25 mouse cellular contexts compared by ENCODE assay signal in the genomic region with DNA sequence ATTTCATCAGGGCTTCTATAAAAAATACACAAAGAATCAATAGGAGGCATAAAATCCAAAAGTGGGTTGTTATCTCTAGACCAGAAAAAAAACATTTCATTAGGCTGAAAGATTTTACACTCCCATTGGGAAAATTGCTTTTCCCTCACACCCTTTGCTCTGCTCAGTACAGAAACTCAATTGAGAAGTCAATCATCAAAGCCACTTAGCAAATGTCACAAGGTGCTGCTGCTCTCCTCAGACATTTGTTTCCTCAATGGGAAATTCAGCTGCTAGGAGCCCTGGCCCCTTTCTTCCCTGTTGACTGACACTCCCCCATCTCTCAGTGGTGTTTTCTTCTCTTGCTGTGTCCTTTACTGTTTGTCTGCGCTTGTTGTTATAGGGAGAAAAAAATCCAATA.
A peak's percentile ranks its signal among the peaks of the same experiment; 100 is the strongest.
DNase-seq lines count a peak whose midpoint lies in the region; ATAC-seq and TF ChIP-seq lines count a peak whose summit lies in the region.
"Had no signal": no experiment of that assay in that cellular context is flagged by ENCODE, and none has a peak within 500 bp of the region (broad histone marks: within the 10 kb centered on the region; RNA-seq: fewer than 3 reads in every experiment).

No protein-coding gene starts in this region.

- WGBS in forebrain, embryonic 15.5 days, result 62% methylated on average over 1 of the region's 1 CpGs
- WGBS in forebrain, postnatal 0 days, result 88% methylated on average over 1 of the region's 1 CpGs
- 63% methylated on average over 1 of the region's 1 CpGs for WGBS in kidney, embryonic 16.5 days
- 86% methylated on average over 1 of the region's 1 CpGs for WGBS in midbrain, embryonic 12.5 days
- WGBS in midbrain, postnatal 0 days, result 88% methylated on average over 1 of the region's 1 CpGs

- H3K4me1 ChIP-seq in forebrain, embryonic 15.5 days, result peaks cover 12% of the 10 kb centered on the region
- no peaks in the 10 kb centered on the region for H3K4me1 ChIP-seq in forebrain, postnatal 0 days (ENCODE audit: insufficient read depth)
- H3K4me1 ChIP-seq in kidney, embryonic 16.5 days (ENCODE audit: insufficient read depth, low read length), result peaks cover 6% of the 10 kb centered on the region; the same call in 1 of the 2 replicates
- H3K4me1 ChIP-seq in midbrain, embryonic 12.5 days, result peaks cover 5% of the 10 kb centered on the region; the same call in 1 of the 2 replicates
- no peaks in the 10 kb centered on the region for H3K4me1 ChIP-seq in midbrain, postnatal 0 days (ENCODE audit: insufficient read depth, low read length)
- H3K4me1 ChIP-seq: heart, embryonic 12.5 days; intestine, embryonic 15.5 days had no signal

- no peak for TF ChIP-seq CTCF in forebrain, postnatal 0 days (IDR thresholded peaks at IDR 0.05; ENCODE audit: low read depth)
- no peak for TF ChIP-seq CTCF in midbrain, postnatal 0 days (IDR thresholded peaks at IDR 0.05)

- no peaks in the 10 kb centered on the region for H3K36me3 ChIP-seq in forebrain, embryonic 15.5 days
- H3K36me3 ChIP-seq in forebrain, postnatal 0 days (ENCODE audit: insufficient read depth), result no peaks in the 10 kb centered on the region
- no peaks in the 10 kb centered on the region for H3K36me3 ChIP-seq in kidney, embryonic 16.5 days (ENCODE audit: insufficient read depth, low read length)
- H3K36me3 ChIP-seq in midbrain, embryonic 12.5 days, result no peaks in the 10 kb centered on the region
- no peaks in the 10 kb centered on the region for H3K36me3 ChIP-seq in midbrain, postnatal 0 days (ENCODE audit: insufficient read depth, low read length)
- H3K36me3 ChIP-seq: heart, embryonic 12.5 days; heart, embryonic 15.5 days; hindbrain, embryonic 10.5 days; hindbrain, embryonic 13.5 days; intestine, embryonic 15.5 days had no signal

- no peak overlapping the region for H3K4me2 ChIP-seq in forebrain, embryonic 15.5 days (replicated peaks)
- H3K4me2 ChIP-seq in forebrain, postnatal 0 days (ENCODE audit: low read depth), result no peak overlapping the region
- no peak overlapping the region for H3K4me2 ChIP-seq in kidney, embryonic 16.5 days (replicated peaks; ENCODE audit: low read depth, low read length)
- H3K4me2 ChIP-seq in midbrain, embryonic 12.5 days (replicated peaks), result no peak overlapping the region
- H3K4me2 ChIP-seq in midbrain, postnatal 0 days (ENCODE audit: low read depth, low read length, poor library complexity, severe bottlenecking), result no peak overlapping the region
- H3K4me2 ChIP-seq: heart, embryonic 12.5 days; heart, embryonic 15.5 days; hindbrain, embryonic 13.5 days; intestine, embryonic 15.5 days had no signal

- H3K27ac ChIP-seq in forebrain, embryonic 15.5 days (replicated peaks), result 0 out of 2 replicates have a peak overlapping the region, but pooled peaks have one; percentile 23
- no peak overlapping the region for H3K27ac ChIP-seq in forebrain, postnatal 0 days (ENCODE audit: low read depth, low read length)
- H3K27ac ChIP-seq in kidney, embryonic 16.5 days (ENCODE audit: low read length), result no peak overlapping the region
- 0 out of 2 replicates have a peak overlapping the region, but pooled peaks have one; percentile 6 for H3K27ac ChIP-seq in midbrain, embryonic 12.5 days (replicated peaks)
- no peak overlapping the region for H3K27ac ChIP-seq in midbrain, postnatal 0 days (ENCODE audit: low read depth, low read length)
- H3K27ac ChIP-seq: heart, adult 2 months; heart, embryonic 15.5 days; hindbrain, embryonic 10.5 days; hindbrain, embryonic 13.5 days; intestine, embryonic 15.5 days had no signal

- H3K9ac ChIP-seq in forebrain, embryonic 15.5 days (replicated peaks), result no peak overlapping the region
- no peak overlapping the region for H3K9ac ChIP-seq in forebrain, postnatal 0 days
- H3K9ac ChIP-seq in kidney, embryonic 16.5 days (replicated peaks; ENCODE audit: low read length), result no peak overlapping the region
- no peak overlapping the region for H3K9ac ChIP-seq in midbrain, embryonic 12.5 days (replicated peaks)
- no peak overlapping the region for H3K9ac ChIP-seq in midbrain, postnatal 0 days (replicated peaks; ENCODE audit: low read length, poor library complexity, severe bottlenecking)
- H3K9ac ChIP-seq: heart, embryonic 12.5 days; heart, embryonic 15.5 days; hindbrain, embryonic 13.5 days; intestine, embryonic 15.5 days had no signal

- H3K4me3 ChIP-seq in forebrain, embryonic 15.5 days, result no peak overlapping the region
- no peak overlapping the region for H3K4me3 ChIP-seq in forebrain, postnatal 0 days (ENCODE audit: low read depth, low read length)
- H3K4me3 ChIP-seq in kidney, embryonic 16.5 days (ENCODE audit: low read length), result no peak overlapping the region
- H3K4me3 ChIP-seq in midbrain, embryonic 12.5 days, result no peak overlapping the region
- no peak overlapping the region for H3K4me3 ChIP-seq in midbrain, postnatal 0 days (ENCODE audit: low read depth, low read length)
- H3K4me3 ChIP-seq: heart, adult 2 months; heart, embryonic 12.5 days; heart, embryonic 15.5 days; hindbrain, embryonic 10.5 days; hindbrain, embryonic 13.5 days; intestine, embryonic 15.5 days had no signal

- H3K9me3 ChIP-seq in forebrain, embryonic 15.5 days, result no peaks in the 10 kb centered on the region
- H3K9me3 ChIP-seq in forebrain, postnatal 0 days (ENCODE audit: low read length), result no peaks in the 10 kb centered on the region
- no peaks in the 10 kb centered on the region; the same call in 1 of the 2 replicates for H3K9me3 ChIP-seq in kidney, embryonic 16.5 days (ENCODE audit: low read length)
- no peaks in the 10 kb centered on the region for H3K9me3 ChIP-seq in midbrain, embryonic 12.5 days
- no peaks in the 10 kb centered on the region for H3K9me3 ChIP-seq in midbrain, postnatal 0 days (ENCODE audit: low read length)
- H3K9me3 ChIP-seq: heart, embryonic 12.5 days; heart, embryonic 15.5 days; hindbrain, embryonic 10.5 days; hindbrain, embryonic 13.5 days; intestine, embryonic 15.5 days had no signal

- peak; percentile 17 for DNase-seq in embryo, embryonic 10.5 days (ENCODE audit: low spot score)
- no peak for DNase-seq in embryo, embryonic 11 days
- DNase-seq in forebrain, postnatal 0 days, result no peak
- no peak for DNase-seq in kidney, adult 9 months
- no peak for DNase-seq in midbrain, postnatal 0 days (ENCODE audit: low spot score)
- DNase-seq: adrenal gland, postnatal 10 days; adrenal gland, postnatal 36 days; cerebellum, adult 11 months; cerebellum, adult 2 months; cerebellum, adult 9-11 months; gastrocnemius, postnatal 10 days; gastrocnemius, postnatal 36 days; heart, adult 2 months; heart, postnatal 10 days; heart, postnatal 36 days had no signal

- no peak for ATAC-seq in forebrain, embryonic 15.5 days (replicated peaks)
- ATAC-seq in forebrain, postnatal 0 days, result no peak
- ATAC-seq in kidney, embryonic 16.5 days (ENCODE audit: low FRiP score, low TSS enrichment), result 0 out of 2 replicates have a peak, but pooled peaks have one; percentile 12
- no peak for ATAC-seq in midbrain, embryonic 12.5 days (ENCODE audit: low FRiP score, low read depth)
- ATAC-seq in midbrain, postnatal 0 days (ENCODE audit: low FRiP score), result no peak
- ATAC-seq: activated CD4-positive, CD25-positive, alpha-beta regulatory T cell, adult 4 months; hindbrain, embryonic 16.5 days; intestine, embryonic 15.5 days had no signal

- no peaks in the 10 kb centered on the region for H3K27me3 ChIP-seq in forebrain, embryonic 15.5 days
- H3K27me3 ChIP-seq in forebrain, postnatal 0 days (ENCODE audit: insufficient read depth, low read length), result no peaks in the 10 kb centered on the region
- no peaks in the 10 kb centered on the region for H3K27me3 ChIP-seq in kidney, embryonic 16.5 days (ENCODE audit: insufficient read depth, low read length)
- no peaks in the 10 kb centered on the region for H3K27me3 ChIP-seq in midbrain, embryonic 12.5 days
- no peaks in the 10 kb centered on the region for H3K27me3 ChIP-seq in midbrain, postnatal 0 days (ENCODE audit: insufficient read depth, low read length)
- H3K27me3 ChIP-seq: heart, embryonic 12.5 days; intestine, embryonic 15.5 days had no signal

Comparison
In these comparisons a context has a peak if more than half of its experiments do, and no peak if none do; other contexts are left out.
1. H3K27ac ChIP-seq: peak in forebrain, embryonic 15.5 days (single experiment) and midbrain, embryonic 12.5 days (single experiment); none in forebrain, postnatal 0 days (single experiment), kidney, embryonic 16.5 days (single experiment) and midbrain, postnatal 0 days (single experiment).